Mouse (Mus musculus): ENCODE results near the gene Vps11.
"Not testable (repeated sequence)": the region's sequence is repeated elsewhere in the genome, so short reads cannot be mapped to it uniquely, and the experiment has no call there.

Vps11 gene

DNA sequence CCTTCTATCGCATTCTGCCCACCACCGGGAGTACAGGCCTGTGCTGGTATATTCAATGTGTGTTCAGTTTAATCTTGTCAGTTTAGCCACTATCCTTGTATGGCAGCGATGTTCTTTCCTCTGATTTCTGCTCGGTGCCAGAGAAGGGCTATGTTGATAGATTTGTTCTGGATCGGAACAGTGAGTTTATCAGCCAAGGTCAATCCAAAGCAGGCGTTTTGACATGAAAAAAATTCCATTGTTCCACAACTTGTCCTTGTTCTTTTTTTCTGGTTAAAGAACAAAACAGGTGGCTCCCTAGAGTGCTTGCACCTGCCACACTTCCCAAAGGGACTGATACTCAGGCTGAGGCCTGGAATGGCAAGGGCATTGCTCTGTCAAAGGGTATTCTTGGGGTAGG, 14.7 kb upstream of the Vps11 start:
- DNase-seq (ENCODE audit: low spot score), result no peak

GRCm38 (mm10) chr9:44373386-44373785, 11.9 kb upstream of the Vps11 start:
- no peak for DNase-seq (ENCODE audit: low spot score)

- DNase-seq (ENCODE audit: low spot score), result peak; percentile 57
Measured at GRCm38 (mm10) chr9:44364480-44364879, 3.0 kb upstream of the Vps11 start.

DNA sequence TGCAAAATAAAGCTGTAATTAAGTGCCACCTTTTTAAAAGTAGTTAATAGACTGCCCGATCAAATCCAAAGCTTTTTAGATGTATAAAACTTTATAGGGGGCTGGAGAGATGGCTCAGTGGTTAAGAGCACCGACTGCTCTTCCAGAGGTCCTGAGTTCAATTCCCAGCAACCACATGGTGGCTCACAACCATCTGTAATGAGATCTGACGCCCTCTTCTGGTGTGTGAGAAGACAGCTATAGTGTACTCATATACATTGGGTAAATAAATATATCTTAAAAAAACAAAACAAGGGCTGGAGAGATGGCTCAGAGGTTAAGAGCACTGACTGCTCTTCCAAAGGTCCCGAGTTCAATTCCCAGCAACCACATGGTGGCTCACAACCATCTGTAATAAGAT, 461 bp upstream of the Vps11 start:
- not testable (repeated sequence) for DNase-seq (ENCODE audit: low spot score)

DNA sequence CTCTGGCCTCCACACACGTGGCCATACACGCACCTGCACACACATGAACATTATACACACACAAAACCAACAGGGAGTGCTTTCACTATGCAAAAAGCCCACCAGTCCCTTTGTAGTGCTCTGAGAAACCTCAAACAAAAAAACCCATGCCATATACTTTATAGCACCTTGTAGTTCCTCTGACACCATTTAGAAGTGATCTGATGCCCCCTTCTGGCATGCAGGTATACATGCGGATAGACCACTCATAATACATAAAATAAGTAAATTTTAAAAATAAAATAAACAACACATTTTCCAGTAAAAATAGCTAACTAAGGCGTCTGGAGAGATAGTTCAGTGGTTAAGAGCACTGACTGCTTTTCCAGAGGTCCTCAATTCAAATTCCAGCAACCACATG, 4.3 kb downstream of the Vps11 start:
- DNase-seq (ENCODE audit: low spot score), result peak; percentile 54

DNA sequence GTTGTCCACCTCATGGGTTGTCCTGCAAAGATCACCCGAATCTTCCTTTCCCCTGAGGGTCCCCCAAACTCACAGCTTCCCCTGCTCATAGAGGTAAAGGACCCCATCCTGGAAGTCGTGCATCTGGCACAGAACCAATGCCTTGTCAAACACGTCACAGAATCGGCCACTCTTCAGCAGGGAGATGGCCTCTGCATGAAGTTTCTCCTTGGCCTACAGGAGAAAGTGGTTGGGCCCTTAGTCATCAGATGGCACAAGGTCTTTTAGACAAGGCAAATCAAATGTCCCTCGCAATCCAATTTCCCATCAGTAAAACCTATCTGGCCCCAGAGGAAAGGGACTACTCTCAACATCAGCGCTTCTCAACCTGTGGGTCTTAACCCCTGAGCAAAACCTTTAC, 8.3 kb downstream of the Vps11 start:
- no peak for DNase-seq (ENCODE audit: low spot score)

- DNase-seq (ENCODE audit: low spot score), result no peak
Measured at GRCm38 (mm10) chr9:44352337-44352736, 9.1 kb downstream of the Vps11 start.

- no peak for DNase-seq (ENCODE audit: low spot score)
Measured at GRCm38 (mm10) chr9:44351396-44351795, 10.1 kb downstream of the Vps11 start.

- DNase-seq (ENCODE audit: low spot score), result no peak
Measured at GRCm38 (mm10) chr9:44348546-44348945, 12.9 kb downstream of the Vps11 start.

- DNase-seq (ENCODE audit: low spot score), result no peak
Measured at GRCm38 (mm10) chr9:44347621-44348020, 13.8 kb downstream of the Vps11 start.

GRCm38 (mm10) chr9:44347166-44347565, 14.3 kb downstream of the Vps11 start:
- DNase-seq (ENCODE audit: low spot score), result no peak

- no peak for DNase-seq (ENCODE audit: low spot score)
Measured at GRCm38 (mm10) chr9:44345570-44346433, 15.7 kb downstream of the Vps11 start.

DNA sequence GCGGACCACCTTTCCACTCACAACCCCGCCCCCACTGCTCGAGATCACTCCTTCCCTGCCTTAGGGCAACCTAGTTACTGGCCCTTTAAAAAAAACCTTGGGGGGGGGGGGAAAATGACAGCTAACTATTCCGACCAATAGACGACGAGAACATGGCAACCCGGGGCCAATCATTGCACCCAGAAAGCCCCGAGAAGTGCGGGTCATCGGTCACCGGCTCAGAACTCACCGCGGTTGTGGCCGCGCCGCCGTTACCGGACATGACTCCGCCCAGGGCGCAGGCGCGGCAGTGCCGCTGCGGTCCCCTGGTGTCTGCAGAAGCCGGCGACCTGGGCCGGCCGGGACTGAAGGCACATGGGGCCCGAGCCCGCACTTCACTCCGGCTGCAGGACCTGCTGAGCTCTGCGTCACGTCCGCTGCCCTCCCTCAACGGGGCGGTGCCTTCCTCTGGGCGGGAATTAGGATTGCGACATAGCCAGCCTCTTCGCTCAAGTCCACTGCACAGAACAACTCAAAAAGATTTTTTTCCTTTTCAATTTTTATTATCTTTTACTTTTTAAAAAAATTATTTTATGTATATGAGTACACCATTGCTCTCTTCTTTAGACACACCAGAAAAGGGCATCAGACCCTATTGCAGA, 17.6 kb downstream of the Vps11 start, which contains the start of gene Hmbs:
Gene Hmbs, minus strand, starts transcription at position 448 of the 641 bp plus-strand sequence.
- DNase-seq (ENCODE audit: low spot score), result peak; percentile 90

GRCm38 (mm10) chr9:44343290-44343689, 18.2 kb downstream of the Vps11 start:
- no peak for DNase-seq (ENCODE audit: low spot score)

DNA sequence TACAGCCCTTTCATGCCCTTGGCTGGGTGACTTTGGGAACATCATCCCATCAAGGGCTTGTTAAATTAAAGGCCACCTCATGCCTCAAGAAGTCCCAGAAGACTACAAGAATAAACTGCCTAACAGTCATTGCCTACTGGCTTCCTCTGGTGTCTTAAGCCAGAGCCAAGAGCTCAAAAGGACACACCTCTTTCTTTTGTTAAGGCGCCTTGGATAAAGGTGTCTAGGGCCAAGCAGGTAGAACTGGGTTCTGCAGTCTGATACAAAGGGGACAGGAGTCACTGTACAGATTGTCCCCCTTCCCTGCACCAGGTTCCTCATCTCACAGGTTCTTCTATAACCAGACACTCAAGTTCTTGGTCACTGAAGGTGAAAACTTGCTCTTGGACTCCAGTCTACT, 18.9 kb downstream of the Vps11 start:
- DNase-seq (ENCODE audit: low spot score), result no peak

DNA sequence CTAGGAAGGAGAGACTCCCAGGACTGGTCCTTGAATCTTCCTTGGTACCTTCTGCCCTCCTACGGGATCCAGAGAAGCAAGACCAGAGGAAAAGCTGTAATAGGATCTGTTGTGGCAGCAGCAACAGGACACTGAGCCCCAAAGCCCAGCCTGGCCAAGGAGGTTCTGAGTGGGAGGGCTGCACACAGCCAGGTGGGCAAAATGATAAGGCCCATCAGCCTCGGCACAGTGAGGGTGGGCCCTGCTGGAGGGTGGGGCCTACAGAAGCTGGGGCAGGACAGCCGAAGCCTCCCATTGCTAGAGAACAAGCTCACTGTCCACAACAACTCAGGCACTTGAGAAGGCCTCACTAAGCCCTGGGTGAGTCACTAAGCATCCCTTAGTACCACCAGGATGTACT, 19.3 kb downstream of the Vps11 start:
- DNase-seq (ENCODE audit: low spot score), result no peak

GRCm38 (mm10) chr9:44341487-44341886, 20.0 kb downstream of the Vps11 start:
- no peak for DNase-seq (ENCODE audit: low spot score)

DNA sequence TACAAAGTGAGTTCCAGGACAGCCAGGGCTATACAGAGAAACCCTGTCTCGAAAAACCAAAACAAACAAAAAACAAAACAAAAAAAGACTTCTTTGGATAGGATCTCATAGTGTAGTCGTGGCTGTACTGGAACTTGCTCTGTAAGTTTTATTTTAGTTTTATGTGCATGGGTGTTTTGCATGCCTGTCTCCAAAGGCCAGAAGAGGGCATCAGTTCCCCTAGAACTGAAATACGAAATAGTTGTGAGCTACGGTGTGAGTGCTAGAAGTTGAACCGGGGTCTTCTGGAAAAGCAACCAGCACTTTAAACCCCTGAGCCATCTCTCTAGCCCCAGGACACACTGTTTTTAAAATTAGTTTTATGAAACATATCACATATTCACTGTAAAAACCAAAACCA, 22.9 kb downstream of the Vps11 start:
- DNase-seq (ENCODE audit: low spot score), result no peak

DNA sequence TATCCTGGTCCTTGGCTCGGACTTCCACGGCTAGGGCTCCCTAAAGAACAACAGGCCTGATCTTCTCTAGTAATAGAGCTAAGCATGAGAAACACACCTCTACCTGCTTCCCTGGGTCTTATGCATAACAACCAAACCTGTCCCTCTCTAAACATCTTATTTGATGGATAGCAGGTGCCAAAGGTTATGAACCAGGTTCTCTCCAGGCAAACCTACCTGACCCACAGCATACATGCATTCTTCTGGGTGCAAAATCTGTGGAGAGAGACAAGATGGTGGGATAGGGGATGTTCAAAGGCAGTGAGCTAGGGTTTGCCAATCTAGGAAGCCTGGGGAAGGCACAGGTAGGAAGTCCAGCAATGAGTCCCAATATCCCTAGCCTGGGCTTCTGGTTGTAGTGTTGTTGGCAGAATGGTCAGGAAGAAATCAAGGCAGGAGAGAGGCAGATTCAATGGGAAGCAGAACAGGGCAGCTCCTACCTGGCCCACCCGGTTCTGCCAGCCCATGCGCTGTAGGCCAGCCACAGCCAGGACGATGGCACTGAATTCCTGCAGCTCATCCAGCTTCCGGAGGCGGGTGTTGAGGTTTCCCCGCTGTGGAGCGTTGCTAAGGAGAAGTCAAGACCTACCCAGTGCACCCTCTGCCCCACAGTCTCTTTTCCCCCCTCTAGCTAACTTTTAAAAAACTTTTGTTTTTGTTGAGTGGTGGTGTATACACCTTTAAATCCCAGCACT, 23.9 kb downstream of the Vps11 start:
- no peak for DNase-seq (ENCODE audit: low spot score)

DNA sequence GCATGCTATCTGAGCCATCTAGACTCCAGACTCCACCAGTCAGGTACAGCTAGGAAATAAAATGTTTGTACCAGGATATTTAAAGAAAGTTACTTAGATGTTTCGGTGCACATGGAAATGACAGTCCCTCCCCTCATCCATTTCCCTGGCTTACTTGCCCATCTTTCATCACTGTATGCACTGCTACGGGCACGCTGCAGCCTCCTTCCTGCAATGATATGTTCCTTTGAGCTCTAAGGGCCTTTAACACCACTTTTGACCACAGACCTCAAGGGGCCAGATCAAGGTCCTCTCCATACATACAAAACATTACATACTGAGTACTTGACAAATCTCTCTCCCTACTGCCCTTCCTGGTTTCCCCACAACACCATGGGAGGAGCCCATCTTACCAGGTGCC, 24.5 kb downstream of the Vps11 start:
- DNase-seq (ENCODE audit: low spot score), result no peak

DNA sequence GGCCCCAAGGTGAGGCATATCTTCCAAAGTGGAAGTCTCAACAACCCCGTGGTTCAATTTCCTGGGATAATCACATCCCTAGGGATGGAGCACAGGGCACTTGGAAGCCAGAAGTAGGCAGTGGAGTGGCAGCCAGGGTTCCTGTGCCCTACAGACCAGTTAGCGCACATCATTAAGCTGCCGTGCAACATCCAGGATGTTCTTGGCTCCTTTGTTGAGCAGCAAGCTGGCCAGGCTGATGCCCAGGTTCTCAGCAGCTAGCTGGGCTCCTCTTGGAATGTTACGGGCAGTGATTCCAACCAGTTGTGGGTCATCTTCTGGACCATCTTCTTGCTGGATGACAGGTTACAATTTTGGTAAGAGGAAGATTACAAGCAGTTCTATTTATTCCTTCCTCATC, 25.0 kb downstream of the Vps11 start:
- not testable (repeated sequence) for DNase-seq (ENCODE audit: low spot score)

DNA sequence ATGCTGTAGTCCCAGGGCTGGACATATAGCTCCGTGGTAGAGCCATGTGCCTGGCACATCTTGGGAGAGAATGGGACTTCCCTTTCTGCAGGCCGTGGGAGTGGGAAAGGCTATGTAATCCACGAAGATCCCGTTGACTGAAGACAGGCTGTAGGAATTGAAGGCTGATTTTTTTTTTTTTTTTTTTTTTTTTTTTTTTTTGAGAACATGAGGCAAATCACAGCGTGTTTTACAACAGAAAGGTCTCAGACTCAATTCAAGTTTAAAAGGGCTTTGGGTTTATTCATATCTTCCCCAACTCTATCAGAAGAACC, 25.4 kb downstream of the Vps11 start:
- no peak for DNase-seq (ENCODE audit: low spot score)

Measured in retina, embryonic 14.5 days (tissue).